Mouse (Mus musculus): ENCODE results near the gene Ap3m1. TPM values are rescaled to one million over a fixed set of nuclear protein-coding genes. Genes with fewer than 3 reads are reported as not detected.

Ap3m1 gene
- polyA plus RNA-seq, 1 experiment from 2014 or later, result 72.4 TPM

DNA sequence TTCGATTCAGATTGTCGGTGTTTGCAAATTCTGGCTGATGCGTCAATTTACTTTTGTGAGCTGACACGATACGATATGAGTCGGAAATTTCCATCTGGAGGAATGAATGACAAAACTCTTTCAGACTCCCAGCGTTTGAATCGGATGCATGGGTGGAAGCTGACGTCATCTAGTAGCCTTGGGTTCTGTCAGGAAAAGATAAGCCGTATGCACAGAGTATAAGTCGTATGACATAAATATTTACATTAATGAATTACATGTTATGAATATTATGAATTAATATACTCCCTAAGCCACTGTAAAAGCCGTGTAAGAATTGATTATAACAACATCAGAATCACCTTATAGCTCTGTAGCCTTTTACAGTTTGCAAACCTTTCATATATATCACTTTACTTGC lies 13.2 kb downstream of the Ap3m1 start:
- Histone ChIP-seq H3K36me3 (peaks cover 37% of the 10 kb centered on the region), H3K4me3 (no peak overlapping the region), H3K27ac (no peak overlapping the region), H3K27me3 (no peaks in the 10 kb centered on the region), H3K4me1 (no peaks in the 10 kb centered on the region), H3K4me2 (no peak overlapping the region), H3K9ac (no peak overlapping the region), H3K9me3 (no peaks in the 10 kb centered on the region)
- WGBS, result 88% methylated on average over 12 of the region's 12 CpGs
- no peak for ATAC-seq (ENCODE audit: insufficient number of reproducible peaks, low FRiP score, low TSS enrichment, low read depth)

DNA sequence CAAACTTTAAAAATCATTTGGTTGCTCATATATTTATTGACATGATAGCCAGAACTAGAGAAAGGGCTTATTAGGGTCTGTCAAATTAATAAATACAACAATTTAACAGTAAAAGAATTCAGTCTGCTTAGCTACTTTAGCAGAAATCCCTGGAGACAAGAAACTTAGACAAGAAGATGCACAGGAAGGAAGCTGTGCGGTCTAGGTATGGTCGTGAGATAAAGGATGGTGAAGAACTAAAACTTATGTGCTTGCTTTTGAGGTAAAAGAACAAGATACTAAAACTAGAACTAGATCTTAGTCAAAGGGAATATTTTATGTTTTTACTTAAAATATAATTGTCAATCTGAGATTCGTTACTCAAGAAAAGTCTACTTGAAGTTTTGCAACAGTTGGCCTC lies 17.5 kb downstream of the Ap3m1 start:
- H3K27me3 ChIP-seq, result no peaks in the 10 kb centered on the region
- peaks cover 7% of the 10 kb centered on the region for H3K4me1 ChIP-seq
- WGBS, result 86% methylated on average over 3 of the region's 3 CpGs
- no peak for ATAC-seq (ENCODE audit: insufficient number of reproducible peaks, low FRiP score, low TSS enrichment, low read depth)
- H3K9me3 ChIP-seq, result no peaks in the 10 kb centered on the region
- no peak overlapping the region for H3K4me3 ChIP-seq
- H3K36me3 ChIP-seq, result peaks cover 51% of the 10 kb centered on the region
- no peak overlapping the region for H3K27ac ChIP-seq
- no peak overlapping the region for H3K9ac ChIP-seq
- H3K4me2 ChIP-seq, result no peak overlapping the region

DNA sequence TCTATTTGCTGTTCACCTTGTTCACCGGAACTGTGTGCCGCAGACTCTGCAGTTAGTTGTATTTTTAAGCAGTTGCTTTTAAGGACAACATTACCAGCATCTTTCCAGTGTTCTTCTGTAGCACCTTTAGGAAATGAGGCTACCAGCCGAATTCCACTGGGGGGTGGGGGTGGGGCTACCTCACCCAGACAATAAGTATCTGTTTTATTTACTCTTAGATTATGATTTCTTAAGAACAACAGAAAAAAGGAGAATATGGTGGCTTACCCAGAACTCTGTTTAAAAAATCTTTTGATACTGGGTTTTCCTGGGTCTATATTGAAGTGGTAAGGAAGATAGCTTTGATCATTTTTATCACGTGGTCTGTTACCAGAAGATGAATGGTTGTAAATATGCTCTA lies 18.0 kb downstream of the Ap3m1 start:
- 82% methylated on average over 4 of the region's 4 CpGs for WGBS
- Histone ChIP-seq H3K27ac (no peak overlapping the region), H3K36me3 (peaks cover 50% of the 10 kb centered on the region), H3K4me2 (no peak overlapping the region), H3K9ac (no peak overlapping the region), H3K4me3 (no peak overlapping the region), H3K9me3 (no peaks in the 10 kb centered on the region), H3K27me3 (no peaks in the 10 kb centered on the region), H3K4me1 (peaks cover 7% of the 10 kb centered on the region)
- no peak for ATAC-seq (ENCODE audit: insufficient number of reproducible peaks, low FRiP score, low TSS enrichment, low read depth)

DNA sequence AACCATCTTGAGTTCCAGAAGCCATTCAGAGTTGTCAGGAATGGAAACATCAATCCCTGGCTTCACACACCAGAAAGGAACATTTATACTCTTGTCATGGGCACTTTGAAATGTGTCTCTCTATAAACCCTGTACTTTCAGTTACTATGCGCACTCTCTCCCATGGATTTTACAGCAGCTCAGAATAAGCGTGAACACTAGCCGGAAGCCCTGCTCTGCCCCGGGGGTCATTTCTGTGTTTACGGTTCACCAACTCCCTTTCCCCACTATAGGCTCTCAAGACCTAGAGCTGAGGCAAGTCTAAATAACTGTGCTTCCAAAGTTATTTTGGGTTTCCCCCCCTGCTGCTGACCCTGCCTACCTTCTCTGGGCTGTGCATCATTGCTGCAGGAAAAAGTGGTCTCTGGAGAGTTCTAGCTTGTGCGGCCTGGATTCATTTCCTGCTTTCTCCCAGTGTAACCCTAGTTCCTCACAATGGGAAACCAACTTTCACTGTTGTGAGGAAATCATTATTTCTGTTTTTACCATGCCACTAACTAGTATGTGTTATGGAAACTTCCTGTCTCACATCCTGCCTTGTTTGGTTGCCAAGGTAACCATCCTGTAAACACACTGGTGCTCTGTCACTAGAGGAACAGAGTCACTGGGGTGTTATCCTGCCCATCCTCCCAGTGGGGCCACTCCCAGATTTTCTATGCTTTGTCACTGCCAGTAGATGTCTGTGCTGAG lies 20.4 kb downstream of the Ap3m1 start:
- Histone ChIP-seq H3K27me3 (no peaks in the 10 kb centered on the region), H3K9me3 (no peaks in the 10 kb centered on the region), H3K36me3 (peaks cover 62% of the 10 kb centered on the region), H3K9ac (no peak overlapping the region), H3K4me1 (peaks cover 7% of the 10 kb centered on the region), H3K4me3 (no peak overlapping the region), H3K4me2 (no peak overlapping the region), H3K27ac (peak overlapping the region; percentile 62)
- ATAC-seq (ENCODE audit: insufficient number of reproducible peaks, low FRiP score, low TSS enrichment, low read depth), result peak; percentile 48; the same call in 1 of the 2 replicates
- 46% methylated on average over 6 of the region's 6 CpGs for WGBS

DNA sequence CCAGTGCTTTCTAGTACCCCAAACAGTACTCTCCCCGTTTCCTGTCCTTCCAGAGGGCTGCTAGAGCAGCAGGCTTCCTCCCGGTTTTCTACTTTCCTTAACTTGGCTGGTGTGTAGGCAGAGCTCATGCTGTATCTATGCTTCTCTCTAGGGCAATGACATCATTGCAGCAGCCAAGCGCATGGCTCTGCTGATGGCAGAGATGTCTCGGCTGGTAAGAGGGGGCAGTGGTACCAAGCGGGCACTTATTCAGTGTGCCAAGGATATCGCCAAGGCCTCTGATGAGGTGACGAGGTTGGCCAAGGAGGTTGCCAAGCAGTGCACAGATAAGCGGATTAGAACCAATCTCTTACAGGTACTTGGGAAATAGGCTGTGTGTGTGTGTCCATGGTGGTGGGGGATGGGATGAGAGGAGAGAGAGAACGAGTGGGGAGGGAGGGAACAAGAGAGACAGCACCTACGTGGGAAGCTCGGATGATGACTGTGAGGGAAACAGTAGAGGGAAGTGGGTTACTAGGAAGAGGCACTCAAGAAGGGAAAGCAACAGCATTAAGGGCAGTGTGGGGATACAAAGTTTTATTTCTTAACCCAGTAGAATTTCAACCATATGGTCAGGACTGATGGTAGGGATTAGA lies 23.2 kb downstream of the Ap3m1 start:
- no peaks in the 10 kb centered on the region for H3K27me3 ChIP-seq
- 88% methylated on average over 11 of the region's 11 CpGs for WGBS
- no peaks in the 10 kb centered on the region for H3K9me3 ChIP-seq
- H3K4me2 ChIP-seq, result no peak overlapping the region
- no peak overlapping the region for H3K9ac ChIP-seq
- no peak overlapping the region for H3K4me3 ChIP-seq
- H3K36me3 ChIP-seq, result peaks cover 63% of the 10 kb centered on the region
- H3K27ac ChIP-seq, result no peak overlapping the region
- peaks cover 7% of the 10 kb centered on the region for H3K4me1 ChIP-seq
- ATAC-seq (ENCODE audit: insufficient number of reproducible peaks, low FRiP score, low TSS enrichment, low read depth), result no peak

DNA sequence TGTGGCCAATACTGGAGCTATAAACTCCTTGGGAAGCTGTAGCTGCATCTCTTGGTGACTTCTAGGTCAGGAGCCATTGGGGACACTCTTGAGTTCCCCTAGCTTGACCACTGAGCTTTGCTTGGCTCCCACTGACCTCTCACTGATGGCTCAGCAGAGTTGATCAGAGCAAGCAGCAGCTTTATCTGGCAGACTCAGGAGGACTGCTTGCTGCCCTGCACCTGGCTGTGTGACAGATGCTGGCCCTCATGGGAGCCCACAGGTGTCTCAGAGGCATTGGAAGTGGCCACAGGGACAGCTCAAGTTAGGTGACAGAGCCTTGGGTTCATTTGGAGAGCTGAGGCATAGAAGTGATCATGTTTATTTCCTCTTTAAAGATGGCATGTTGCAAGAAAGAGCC lies 24.8 kb downstream of the Ap3m1 start:
- Histone ChIP-seq H3K4me2 (no peak overlapping the region), H3K36me3 (peaks cover 71% of the 10 kb centered on the region), H3K4me1 (peaks cover 7% of the 10 kb centered on the region), H3K27me3 (no peaks in the 10 kb centered on the region), H3K4me3 (no peak overlapping the region), H3K9ac (no peak overlapping the region), H3K27ac (no peak overlapping the region), H3K9me3 (no peaks in the 10 kb centered on the region)
- no peak for ATAC-seq (ENCODE audit: insufficient number of reproducible peaks, low FRiP score, low TSS enrichment, low read depth)

DNA sequence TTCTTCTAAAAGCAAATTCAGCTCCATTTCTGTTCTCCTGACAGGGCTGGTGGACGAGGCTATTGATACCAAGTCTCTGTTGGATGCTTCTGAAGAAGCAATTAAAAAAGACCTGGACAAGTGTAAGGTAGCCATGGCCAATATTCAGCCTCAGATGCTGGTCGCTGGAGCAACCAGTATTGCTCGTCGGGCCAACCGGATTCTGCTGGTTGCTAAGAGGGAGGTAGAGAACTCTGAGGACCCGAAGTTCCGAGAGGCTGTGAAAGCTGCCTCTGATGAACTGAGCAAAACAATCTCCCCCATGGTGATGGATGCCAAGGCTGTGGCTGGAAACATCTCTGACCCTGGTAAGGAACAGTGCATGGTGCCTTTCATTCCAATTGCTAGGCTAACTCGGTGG lies 31.9 kb downstream of the Ap3m1 start:
- no peaks in the 10 kb centered on the region for H3K9me3 ChIP-seq
- no peak overlapping the region for H3K4me3 ChIP-seq
- H3K9ac ChIP-seq, result no peak overlapping the region
- no peak overlapping the region for H3K27ac ChIP-seq
- peaks cover 79% of the 10 kb centered on the region for H3K36me3 ChIP-seq
- no peak overlapping the region for H3K4me2 ChIP-seq
- no peaks in the 10 kb centered on the region for H3K27me3 ChIP-seq
- WGBS, result 92% methylated on average over 8 of the region's 8 CpGs
- H3K4me1 ChIP-seq, result no peaks in the 10 kb centered on the region
- no peak for ATAC-seq (ENCODE audit: insufficient number of reproducible peaks, low FRiP score, low TSS enrichment, low read depth)

DNA sequence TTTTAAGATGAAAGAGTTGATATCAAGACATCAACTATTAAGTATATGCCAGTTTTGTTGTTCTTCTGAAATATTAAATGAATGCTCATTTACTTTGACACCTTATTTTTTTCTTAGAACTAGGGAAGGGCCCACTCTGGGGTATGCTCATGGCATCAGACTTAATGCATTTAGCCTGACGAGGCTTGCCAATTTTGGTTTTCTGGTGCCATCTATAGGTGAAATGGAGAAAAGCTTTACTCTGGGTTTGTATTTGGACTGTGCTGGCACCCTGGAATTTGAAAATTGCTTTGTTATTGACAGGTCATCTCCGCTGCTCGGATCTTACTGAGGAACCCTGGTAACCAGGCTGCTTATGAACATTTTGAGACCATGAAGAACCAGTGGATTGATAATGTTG lies 33.3 kb downstream of the Ap3m1 start:
- no peak overlapping the region for H3K4me3 ChIP-seq
- H3K27me3 ChIP-seq, result no peaks in the 10 kb centered on the region
- WGBS, result 46% methylated on average over 3 of the region's 3 CpGs
- H3K9ac ChIP-seq, result no peak overlapping the region
- H3K4me1 ChIP-seq, result no peaks in the 10 kb centered on the region
- H3K9me3 ChIP-seq, result no peaks in the 10 kb centered on the region
- H3K27ac ChIP-seq, result no peak overlapping the region
- ATAC-seq (ENCODE audit: insufficient number of reproducible peaks, low FRiP score, low TSS enrichment, low read depth), result no peak
- H3K4me2 ChIP-seq, result no peak overlapping the region
- H3K36me3 ChIP-seq, result peaks cover 73% of the 10 kb centered on the region

DNA sequence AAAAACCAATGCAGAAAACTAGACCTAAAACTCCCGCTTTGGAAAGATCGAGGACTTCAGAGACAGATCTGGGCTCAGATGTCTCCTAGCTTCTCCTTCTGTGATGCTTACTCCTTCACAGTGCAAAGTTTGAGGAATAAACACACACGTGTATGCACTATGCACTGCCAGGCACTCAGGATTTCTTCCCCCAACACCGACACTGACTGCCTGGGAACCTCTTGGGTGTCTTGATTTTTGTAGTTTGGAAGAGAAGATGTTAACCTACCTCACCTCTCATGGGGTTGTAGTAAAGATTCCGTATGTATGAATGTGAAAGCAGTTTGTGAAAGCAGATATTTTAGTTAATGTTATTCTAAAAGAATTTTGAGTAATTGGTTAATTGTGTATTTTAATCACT lies 34.4 kb downstream of the Ap3m1 start:
- WGBS, result 89% methylated on average over 5 of the region's 5 CpGs
- Histone ChIP-seq H3K4me3 (no peak overlapping the region), H3K36me3 (peaks cover 64% of the 10 kb centered on the region), H3K27ac (no peak overlapping the region), H3K9me3 (no peaks in the 10 kb centered on the region), H3K27me3 (no peaks in the 10 kb centered on the region), H3K4me1 (no peaks in the 10 kb centered on the region), H3K4me2 (no peak overlapping the region), H3K9ac (no peak overlapping the region)
- no peak for ATAC-seq (ENCODE audit: insufficient number of reproducible peaks, low FRiP score, low TSS enrichment, low read depth)

DNA sequence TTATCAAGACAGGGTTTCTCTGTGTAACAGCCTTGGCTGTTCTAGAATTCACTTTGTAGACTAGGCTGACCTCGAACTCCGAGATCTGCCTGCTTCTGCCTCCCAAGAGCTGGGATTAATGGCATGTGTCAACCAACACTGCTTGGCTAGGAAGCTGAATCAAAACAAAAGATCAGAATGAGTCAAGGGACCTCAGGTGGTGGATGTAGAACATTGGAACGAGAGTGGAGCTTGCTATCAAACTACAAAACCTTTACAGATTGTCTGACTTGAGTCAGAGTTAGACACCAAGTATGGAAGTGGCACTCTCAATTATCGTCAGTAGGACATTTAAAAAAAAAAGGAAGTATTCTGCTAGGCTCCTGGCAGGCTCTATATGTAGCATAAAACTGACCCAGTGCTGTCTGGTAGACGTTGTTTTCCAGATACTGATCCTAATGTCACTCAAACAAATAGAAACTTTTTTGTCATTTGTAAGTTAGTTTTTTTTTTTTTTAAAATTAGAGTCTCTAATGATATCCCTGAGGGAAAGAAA lies 38.4 kb downstream of the Ap3m1 start:
- H3K36me3 ChIP-seq, result peaks cover 36% of the 10 kb centered on the region
- ATAC-seq (ENCODE audit: insufficient number of reproducible peaks, low FRiP score, low TSS enrichment, low read depth), result no peak
- H3K27ac ChIP-seq, result no peak overlapping the region
- H3K9ac ChIP-seq, result no peak overlapping the region
- H3K9me3 ChIP-seq, result no peaks in the 10 kb centered on the region
- H3K27me3 ChIP-seq, result no peaks in the 10 kb centered on the region
- H3K4me2 ChIP-seq, result no peak overlapping the region
- no peaks in the 10 kb centered on the region for H3K4me1 ChIP-seq
- WGBS, result 80% methylated on average over 5 of the region's 5 CpGs
- H3K4me3 ChIP-seq, result no peak overlapping the region

DNA sequence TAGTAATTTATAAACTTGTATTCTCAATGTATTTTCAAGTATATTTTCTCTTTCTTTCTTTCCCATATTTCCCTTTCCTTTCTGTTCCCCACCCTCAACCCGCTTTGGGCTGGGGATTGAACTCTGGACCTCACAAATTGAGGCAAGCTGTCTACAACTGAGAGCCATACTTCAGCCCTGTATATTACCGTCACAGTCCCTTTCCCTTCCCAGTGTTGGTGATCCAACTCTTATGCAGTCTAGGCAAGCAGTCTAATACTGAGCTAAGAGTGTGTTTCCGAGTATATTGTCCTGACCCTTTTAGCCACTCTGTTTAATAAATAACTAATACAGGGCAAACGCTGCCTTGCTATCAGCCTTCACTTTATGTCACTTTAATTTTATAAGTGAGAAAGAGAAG lies 52.7 kb downstream of the Ap3m1 start:
- no peaks in the 10 kb centered on the region for H3K4me1 ChIP-seq
- 83% methylated on average over 4 of the region's 4 CpGs for WGBS

DNA sequence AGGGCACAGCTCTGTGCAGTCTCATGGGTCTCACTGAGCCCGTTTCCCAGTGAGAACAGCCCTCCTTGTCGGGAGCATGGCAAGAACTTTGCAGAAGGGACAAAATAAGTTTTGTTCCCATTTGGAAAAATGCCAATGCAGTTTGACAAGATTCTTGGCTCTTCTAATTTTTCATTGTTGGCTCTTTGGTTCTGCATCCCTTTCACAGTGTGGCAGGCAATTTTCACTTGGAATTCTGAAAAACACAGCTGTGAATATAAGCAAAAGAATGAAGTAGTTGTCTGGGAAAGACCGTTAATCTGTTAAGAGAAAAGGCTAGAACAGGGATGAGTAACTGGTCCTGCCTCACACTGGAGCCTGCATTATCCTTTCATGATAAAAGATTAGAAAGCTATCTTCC lies 54.8 kb downstream of the Ap3m1 start:
- Histone ChIP-seq H3K4me1 (no peaks in the 10 kb centered on the region), H3K9ac (no peak overlapping the region), H3K27ac (no peak overlapping the region), H3K4me3 (no peak overlapping the region), H3K27me3 (no peaks in the 10 kb centered on the region), H3K9me3 (no peaks in the 10 kb centered on the region), H3K4me2 (no peak overlapping the region), H3K36me3 (peaks cover 4% of the 10 kb centered on the region)
- whole genome bisulfite sequencing, result 70% methylated on average over 3 of the region's 3 CpGs
- ATAC-seq (ENCODE audit: insufficient number of reproducible peaks, low FRiP score, low TSS enrichment, low read depth), result no peak

More for the DNA sequence above, 52.7 kb downstream of the Ap3m1 start:
- ATAC-seq (ENCODE audit: insufficient number of reproducible peaks, low FRiP score, low TSS enrichment, low read depth), result no peak
- Histone ChIP-seq H3K4me3 (no peak overlapping the region), H3K36me3 (peaks cover 16% of the 10 kb centered on the region), H3K27me3 (no peaks in the 10 kb centered on the region), H3K9me3 (no peaks in the 10 kb centered on the region), H3K9ac (no peak overlapping the region), H3K4me2 (no peak overlapping the region), H3K27ac (no peak overlapping the region)

All from limb, embryonic 15.5 days (tissue).